Mouse (Mus musculus) ES-CJ7 (cell line): ENCODE data around the gene Fbxo3.
"Not testable (repeated sequence)": the region's sequence is repeated elsewhere in the genome, so short reads cannot be mapped to it uniquely, and the experiment has no call there.

ENCODE experiments used
- DNase-seq: peaks from one replicate; pipeline ENCODE4 v3.0.0; 2011; ENCODE audit warnings: low read depth, low spot score

The Fbxo3 gene

DNA sequence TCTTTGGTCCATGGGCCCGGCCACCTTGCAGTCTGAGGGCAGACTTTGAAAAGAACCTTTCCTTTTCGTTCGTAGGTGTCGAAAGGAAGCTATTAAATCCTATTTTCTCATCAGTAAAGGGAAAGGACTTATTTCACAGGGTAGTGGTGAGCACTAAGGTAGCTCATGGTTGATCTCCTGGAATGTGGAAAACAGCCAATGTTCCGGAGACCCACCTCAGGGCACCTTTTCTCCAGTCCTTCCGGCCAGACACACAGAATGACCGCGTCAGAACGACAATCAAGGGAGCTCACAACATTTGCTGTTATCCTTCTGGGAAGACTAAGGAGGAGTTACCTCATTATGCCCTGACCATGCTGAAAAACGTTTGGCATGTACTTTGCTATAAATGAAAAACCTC lies 68.7 kb downstream of the Fbxo3 start:
- DNase-seq, result no peak

DNA sequence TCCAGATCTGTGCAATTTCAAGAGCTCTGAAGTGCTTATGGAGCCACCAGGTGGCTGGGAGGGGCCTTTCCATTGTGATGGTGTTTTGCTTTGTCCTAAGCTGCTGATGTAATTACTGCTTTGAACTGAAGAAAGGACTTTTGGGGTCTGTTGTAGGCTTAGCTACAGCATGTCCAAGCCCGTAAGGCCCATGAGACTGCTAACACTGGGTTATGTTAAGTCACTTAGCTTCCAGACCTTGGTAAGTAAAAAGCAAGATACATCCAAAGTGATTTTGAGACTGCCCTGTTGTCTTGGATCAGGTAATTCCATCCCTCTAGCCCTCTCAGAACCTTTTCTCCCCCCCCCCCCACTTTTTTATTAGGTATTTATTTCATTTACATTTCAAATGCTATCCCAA lies 69.3 kb downstream of the Fbxo3 start:
- DNase-seq, result peak; percentile 38

DNA sequence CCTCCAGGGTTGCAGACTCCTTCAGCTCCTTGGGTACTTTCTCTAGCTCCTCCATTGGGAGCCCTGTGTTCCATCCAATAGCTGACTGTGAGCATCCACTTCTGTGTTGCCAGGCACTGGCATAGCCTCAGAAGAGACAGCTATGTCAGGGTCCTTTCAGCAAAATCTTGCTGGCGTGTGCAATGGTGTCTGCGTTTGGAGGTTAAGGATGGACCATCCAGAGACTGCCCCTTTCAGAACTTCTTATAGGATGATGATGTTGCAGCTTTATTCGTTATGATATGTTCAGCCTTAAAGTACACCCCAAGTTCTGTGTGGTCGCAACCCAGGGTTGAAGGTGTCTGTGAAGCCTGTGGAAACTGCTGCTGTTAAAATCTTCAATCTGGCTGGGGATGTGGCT lies 69.9 kb downstream of the Fbxo3 start:
- not testable (repeated sequence) for DNase-seq

DNA sequence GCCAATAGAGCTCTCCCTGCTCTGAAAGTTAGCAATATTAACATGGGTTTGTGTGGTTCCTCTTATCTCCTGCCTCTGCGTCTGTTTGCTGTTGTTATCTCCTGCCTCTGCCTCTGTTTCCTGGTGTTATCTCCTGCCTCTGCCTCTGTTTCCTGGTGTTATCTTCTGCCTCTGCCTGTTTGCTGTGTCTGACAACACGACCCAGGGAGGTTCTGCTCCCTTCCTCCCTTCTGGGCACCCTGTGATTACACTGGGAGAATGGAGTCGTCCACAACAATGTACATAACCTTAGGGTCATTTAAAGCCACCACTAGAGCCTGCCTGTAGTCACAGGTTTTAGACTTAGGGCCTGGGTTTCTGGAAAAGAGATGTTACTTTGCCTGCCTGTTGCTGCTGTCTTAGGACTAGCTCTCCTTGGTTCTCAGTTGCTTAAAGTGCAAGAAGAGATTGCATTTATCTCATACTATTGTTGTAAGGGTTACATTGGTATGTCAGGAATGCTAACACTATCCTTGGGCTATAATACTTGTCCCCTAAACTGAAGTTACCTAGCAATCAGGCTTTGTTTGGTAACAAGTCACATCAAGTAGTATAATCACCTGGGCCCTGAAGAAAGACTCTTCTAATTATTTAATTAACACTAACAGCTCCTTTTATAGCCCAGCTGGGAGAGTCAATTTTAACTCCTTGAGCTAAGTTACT lies 71.2 kb downstream of the Fbxo3 start:
- DNase-seq, result peak; percentile 61

DNA sequence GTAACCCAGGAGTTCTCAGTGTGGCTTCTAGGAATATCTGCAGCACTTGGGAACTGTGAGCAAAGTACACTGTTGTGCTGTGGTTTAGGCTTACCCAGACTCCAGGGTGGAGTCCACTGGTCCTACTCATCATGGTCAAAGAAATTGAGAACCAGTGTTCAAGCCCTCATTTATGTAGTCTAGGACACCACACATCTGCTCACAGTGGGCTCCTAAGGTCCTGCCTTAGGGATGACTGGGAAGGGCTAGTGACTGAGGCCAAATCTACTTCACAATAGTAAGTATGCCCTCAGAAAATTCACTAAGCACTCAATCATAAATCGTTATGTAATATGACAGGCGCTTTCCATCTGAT lies 71.7 kb downstream of the Fbxo3 start:
- no peak for DNase-seq

DNA sequence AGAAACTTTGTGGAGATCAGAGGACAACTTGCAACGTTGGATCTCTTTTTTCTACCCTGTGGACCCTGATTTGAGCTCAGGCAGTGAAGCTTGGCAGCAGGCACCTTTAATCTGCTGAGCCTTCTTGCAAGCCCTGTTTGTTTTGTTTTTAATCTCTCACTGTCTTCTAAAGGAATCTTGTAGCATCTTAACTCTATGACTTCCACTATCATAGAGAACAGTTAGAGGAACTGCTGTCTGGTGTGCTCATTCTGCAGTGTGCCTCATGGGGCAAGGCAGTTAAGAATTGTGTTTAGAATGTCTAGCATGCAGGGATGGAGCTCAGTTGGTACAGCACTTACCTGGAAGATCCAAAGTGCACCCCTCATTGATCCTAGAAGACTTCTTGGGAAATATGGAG lies 72.4 kb downstream of the Fbxo3 start:
- DNase-seq, result no peak

DNA sequence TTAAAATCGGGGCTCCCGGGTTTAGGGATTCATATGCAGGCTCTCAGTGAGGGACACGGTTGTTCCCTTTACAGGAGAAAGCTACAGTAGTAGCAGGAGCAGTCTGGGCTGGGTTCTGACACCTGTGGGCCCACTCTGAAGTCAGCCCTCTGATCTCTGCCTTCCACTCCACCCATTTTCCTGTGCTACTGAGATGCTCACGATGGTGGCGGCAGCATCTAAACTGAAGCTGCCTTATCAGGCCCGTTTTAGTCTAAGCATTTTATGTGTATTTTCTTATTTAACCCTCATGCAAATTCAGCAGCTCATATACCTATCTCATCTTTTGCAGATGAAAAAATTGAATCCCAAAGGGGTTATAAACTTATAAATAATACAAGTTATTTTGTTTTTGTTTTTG lies 77.3 kb downstream of the Fbxo3 start:
- DNase-seq, result no peak

DNA sequence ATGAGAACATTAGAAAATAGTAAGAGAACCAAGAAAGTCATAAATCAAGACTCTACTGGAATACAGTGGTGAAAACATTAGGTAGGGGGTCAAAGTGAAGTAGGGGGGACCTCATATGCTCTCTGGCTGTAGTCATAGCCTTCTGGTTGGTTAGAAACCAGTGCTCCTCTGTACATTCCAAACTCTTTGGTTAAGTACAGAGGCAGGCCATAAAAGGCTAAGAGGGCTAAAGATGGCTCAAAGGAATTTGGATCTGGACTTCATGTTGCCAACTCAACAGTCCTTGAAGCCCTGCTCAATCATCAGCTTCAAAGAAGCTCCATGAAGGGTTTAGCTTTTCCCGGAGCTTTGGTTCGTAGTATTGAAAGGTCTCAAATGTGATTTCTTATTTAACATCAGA lies 81.5 kb downstream of the Fbxo3 start:
- not testable (repeated sequence) for DNase-seq

DNA sequence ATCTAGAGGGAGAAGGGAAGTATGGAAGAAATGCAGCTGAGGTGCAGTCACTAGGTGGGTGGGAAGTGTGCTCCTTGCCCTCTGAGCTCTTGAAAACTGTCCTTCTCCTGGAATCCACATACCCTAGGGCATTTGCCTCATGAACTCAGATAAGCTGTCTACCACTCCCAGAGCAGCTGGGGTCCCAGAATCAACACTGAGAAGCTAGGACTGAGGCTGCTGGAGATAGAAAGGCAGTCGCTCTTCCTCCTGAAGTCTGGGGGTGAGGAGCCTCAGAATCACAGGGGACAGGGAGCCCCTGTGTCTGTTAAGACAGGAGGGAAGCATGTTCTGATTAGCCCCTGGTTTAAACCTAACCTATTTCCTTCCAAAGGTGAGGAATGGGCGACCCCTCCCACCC lies 82.0 kb downstream of the Fbxo3 start:
- DNase-seq, result peak; percentile 37

DNA sequence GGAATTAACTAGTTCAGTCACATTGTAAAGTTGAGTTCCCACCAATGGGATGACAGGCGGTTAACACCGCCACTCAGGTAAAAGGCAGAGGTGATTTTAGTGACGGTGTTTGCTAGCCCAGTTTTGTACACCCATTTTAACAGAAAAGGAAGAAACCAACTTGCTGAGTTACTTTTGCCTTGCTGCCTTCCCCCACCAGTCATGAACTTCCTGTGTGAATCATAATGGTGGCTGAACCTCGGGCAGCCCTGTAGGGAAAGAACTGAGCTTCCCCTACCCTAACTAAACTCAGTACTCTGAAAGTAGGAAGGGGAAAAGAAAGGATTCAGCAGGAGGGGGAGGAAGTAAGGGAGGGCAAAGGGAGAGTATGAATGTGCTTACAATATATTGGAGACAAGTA lies 82.5 kb downstream of the Fbxo3 start:
- DNase-seq, result no peak

DNA sequence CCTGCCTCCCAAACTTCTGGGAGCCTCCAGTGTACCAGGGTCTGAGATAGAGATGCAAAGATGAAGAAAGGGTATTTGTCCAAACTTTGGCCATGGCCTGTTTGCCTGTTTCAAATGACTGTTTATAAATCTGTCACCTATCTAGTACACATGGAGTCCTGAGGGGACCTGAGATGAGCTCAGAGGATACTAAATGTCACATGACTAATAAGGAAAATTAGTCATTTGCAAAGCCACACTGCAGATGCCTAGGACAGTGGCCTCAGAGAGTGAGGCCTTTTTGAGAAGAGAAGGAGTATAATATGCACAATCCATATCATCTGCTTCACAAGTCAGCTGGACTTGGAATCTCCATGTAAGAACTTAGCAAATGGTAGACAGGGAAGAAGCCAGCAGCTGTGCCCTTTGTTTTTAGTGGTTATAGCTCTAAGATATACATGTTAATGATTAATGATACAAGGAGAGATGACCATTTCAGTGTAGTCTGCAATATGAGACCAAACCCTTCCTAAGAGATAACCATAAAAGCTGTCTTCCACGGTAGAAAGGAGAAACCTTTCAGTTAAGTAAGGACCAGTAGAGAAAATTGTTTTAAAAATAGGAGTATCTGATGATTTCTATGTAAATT lies 83.8 kb downstream of the Fbxo3 start:
- DNase-seq, result not testable (repeated sequence)
